Comparison of ENCODE assay signal across 8 mouse cellular contexts in genomic region chr7:27258205-27258899, GRCm38 (mm10). TPM values are rescaled to one million over a fixed set of nuclear protein-coding genes. Genes with fewer than 3 reads are reported as not detected.
DNase-seq lines count a peak whose midpoint lies in the region; ATAC-seq lines count a peak whose summit lies in the region.

TSS of gene Numbl (plus strand) at chr7:27258433.

- peaks cover 48% of the 10 kb centered on the region for H3K4me1 ChIP-seq in hindbrain, embryonic 13.5 days (replicated peaks)

- H3K9me3 ChIP-seq in hindbrain, embryonic 13.5 days, result no peaks in the 10 kb centered on the region

- DNase-seq in NIH3T3 (ENCODE audit: low read depth), result peak; percentile 99
- DNase-seq in cerebellum, postnatal 10 days, result peak; percentile 99 to 100
- peak; percentile 86 to 89 for DNase-seq in frontal cortex, postnatal 14 days (ENCODE audit: low spot score in 2 of 2)
- DNase-seq in layer of hippocampus, postnatal 25 days (ENCODE audit: extremely low spot score in 1 of 2, low spot score in 1 of 2), result peak; percentile 77 to 86
- peak; percentile 92 for DNase-seq in lung, postnatal 25 days (ENCODE audit: low spot score)
- peak; percentile 95 for DNase-seq in retina, embryonic 14.5 days (ENCODE audit: low spot score)
- peak; percentile 96 for DNase-seq in thymus, postnatal 4 days

- H3K4me2 ChIP-seq in hindbrain, embryonic 13.5 days, result peak within 1 kb of the TSS; percentile 76

- WGBS in hindbrain, embryonic 13.5 days, result under 1% methylated on average over 47 of the region's 47 CpGs

- H3K4me3 ChIP-seq in hindbrain, embryonic 13.5 days, result peak within 1 kb of the TSS; percentile 62

- H3K36me3 ChIP-seq in hindbrain, embryonic 13.5 days, result peaks cover 30% of the 10 kb centered on the region

- peak; percentile 77 for ATAC-seq in hindbrain, embryonic 13.5 days (ENCODE audit: low FRiP score)

- H3K27ac ChIP-seq in hindbrain, embryonic 13.5 days, result peak within 1 kb of the TSS; percentile 96

- no peaks in the 10 kb centered on the region for H3K27me3 ChIP-seq in hindbrain, embryonic 13.5 days

- H3K9ac ChIP-seq in hindbrain, embryonic 13.5 days, result peak within 1 kb of the TSS; percentile 91

RNA-seq across cellular contexts. Expression of gene Numbl, which starts in this region (rescaled TPM):
- 48.4 and 49.6 TPM in 2 replicates for polyA plus RNA-seq in hindbrain, embryonic 13.5 days (2015; fragmentation: Nextera tagmentation; extraction: Ambion mirVana)
- total RNA-seq in layer of hippocampus, postnatal 25 days (2021), result 100 to 1,000 TPM; 147 to 149 TPM

Comparison
In these comparisons a context has a peak if more than half of its experiments do, and no peak if none do; other contexts are left out.
1. Peak in every context shown above with its lines: DNase-seq, ATAC-seq, H3K4me3 ChIP-seq and H3K27ac ChIP-seq.